In the genomic region with DNA sequence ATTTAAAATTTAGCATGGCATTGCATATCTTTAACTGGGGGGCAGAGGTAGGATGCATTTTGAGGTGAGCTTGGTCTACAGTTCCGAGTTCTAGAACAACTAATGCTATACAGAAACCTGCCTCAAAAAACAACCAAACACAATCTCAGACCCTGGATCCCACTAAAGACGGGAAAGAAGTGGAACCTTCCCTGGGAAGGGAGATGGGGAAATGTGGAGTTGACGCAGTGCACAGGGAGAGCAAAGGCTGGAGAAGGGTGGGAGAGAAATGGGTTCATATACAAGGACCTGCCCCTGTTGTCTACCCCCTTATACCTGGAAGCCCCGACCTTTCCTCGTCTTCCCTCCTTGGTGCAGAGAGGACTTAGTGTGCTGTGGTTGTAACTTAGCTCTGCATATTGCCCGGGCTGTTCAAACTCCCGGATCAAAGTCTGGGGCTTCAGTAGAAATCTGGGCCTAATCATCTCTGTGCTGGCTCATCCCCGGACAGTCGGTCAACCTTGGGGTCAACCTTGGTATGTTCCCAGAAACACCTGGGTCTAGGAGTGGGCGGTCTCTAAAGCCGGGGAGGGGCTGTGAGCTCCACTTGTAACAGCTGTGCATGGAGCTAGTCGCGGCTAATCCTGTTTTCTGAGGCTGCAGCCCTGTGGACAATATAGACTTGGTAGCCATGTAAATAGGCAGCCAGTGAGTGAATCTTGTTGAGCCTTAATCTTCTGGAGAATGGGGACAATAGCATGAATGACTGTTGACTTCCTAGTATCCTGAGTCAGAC, we compare ENCODE assay signal across 8 mouse cellular contexts. TPM values are rescaled to one million over a fixed set of nuclear protein-coding genes. Genes with fewer than 3 reads are reported as not detected.
DNase-seq lines count a peak whose midpoint lies in the region; ATAC-seq and TF ChIP-seq lines count a peak whose summit lies in the region.

No protein-coding gene starts in this region.

- peak overlapping the region; percentile 45 for H3K27ac ChIP-seq in embryonic fibroblast, embryonic 13.5 days (ENCODE audit: insufficient read depth, low read length)
- H3K27ac ChIP-seq in kidney, embryonic 15.5 days = peak overlapping the region; percentile 72
- H3K27ac ChIP-seq in midbrain, embryonic 14.5 days (replicated peaks; ENCODE audit: low read depth, low read length) = peak overlapping the region; percentile 69

- H3K4me1 ChIP-seq in embryonic fibroblast, embryonic 13.5 days (ENCODE audit: control insufficient read depth, insufficient read depth, low read length) = peaks cover 7% of the 10 kb centered on the region; the same call in 1 of the 2 replicates
- peaks cover 30% of the 10 kb centered on the region for H3K4me1 ChIP-seq in kidney, embryonic 15.5 days
- H3K4me1 ChIP-seq in midbrain, embryonic 14.5 days (ENCODE audit: control insufficient read depth, insufficient read depth, low read length) = peaks cover 25% of the 10 kb centered on the region

- H3K4me3 ChIP-seq in embryonic fibroblast, embryonic 13.5 days (ENCODE audit: insufficient read depth, low read length) = no peak overlapping the region
- peak overlapping the region; percentile 18; the same call in 1 of the 2 replicates for H3K4me3 ChIP-seq in kidney, embryonic 15.5 days (replicated peaks)
- H3K4me3 ChIP-seq in midbrain, embryonic 14.5 days (replicated peaks; ENCODE audit: low read depth, low read length) = peak overlapping the region; percentile 18

- TF ChIP-seq POLR2A in embryonic fibroblast, embryonic 13.5 days (IDR thresholded peaks at IDR 0.05; ENCODE audit: low read depth, low read length) = no peak

- peak; percentile 15 for DNase-seq in spleen, adult 12 weeks (ENCODE audit: low spot score)
- DNase-seq in spleen, postnatal 36 days (ENCODE audit: low spot score in 2 of 2) = no peak
- peak; percentile 14 for DNase-seq in midbrain, embryonic 14.5 days
- no peak for DNase-seq in layer of hippocampus, postnatal 36 days
- DNase-seq in ovary, postnatal 14 days (ENCODE audit: low spot score) = no peak
- no peak for DNase-seq in frontal cortex, postnatal 14 days (ENCODE audit: low spot score in 2 of 2)

- H3K4me2 ChIP-seq in kidney, embryonic 15.5 days = peak overlapping the region; percentile 28
- peak overlapping the region; percentile 27 for H3K4me2 ChIP-seq in midbrain, embryonic 14.5 days (ENCODE audit: low read length)

- H3K36me3 ChIP-seq in kidney, embryonic 15.5 days = peaks cover 35% of the 10 kb centered on the region
- H3K36me3 ChIP-seq in midbrain, embryonic 14.5 days (ENCODE audit: control insufficient read depth, insufficient read depth, low read length) = peaks cover 33% of the 10 kb centered on the region

- peak overlapping the region; percentile 3; the same call in 1 of the 2 replicates for H3K9ac ChIP-seq in kidney, embryonic 15.5 days
- H3K9ac ChIP-seq in midbrain, embryonic 14.5 days (replicated peaks; ENCODE audit: low read length) = no peak overlapping the region; the same call in 1 of the 2 replicates

- 6% methylated on average over 13 of the region's 13 CpGs for WGBS in kidney, embryonic 15.5 days
- WGBS in midbrain, embryonic 14.5 days = 6% methylated on average over 13 of the region's 13 CpGs

- TF ChIP-seq CTCF in embryonic fibroblast, embryonic 13.5 days (IDR thresholded peaks at IDR 0.05; ENCODE audit: borderline replicate concordance, insufficient read depth, low read length) = no peak

- no peaks in the 10 kb centered on the region for H3K9me3 ChIP-seq in kidney, embryonic 15.5 days (replicated peaks)
- no peaks in the 10 kb centered on the region for H3K9me3 ChIP-seq in midbrain, embryonic 14.5 days (ENCODE audit: control insufficient read depth, low read length)

- peak; percentile 59 for ATAC-seq in kidney, embryonic 15.5 days (replicated peaks; ENCODE audit: low FRiP score)
- peak; percentile 15; the same call in 1 of the 2 replicates for ATAC-seq in midbrain, embryonic 14.5 days (ENCODE audit: low FRiP score, low TSS enrichment)

- no peaks in the 10 kb centered on the region for H3K27me3 ChIP-seq in kidney, embryonic 15.5 days
- H3K27me3 ChIP-seq in midbrain, embryonic 14.5 days (ENCODE audit: control insufficient read depth, insufficient read depth, low read length) = no peaks in the 10 kb centered on the region

RNA-seq across cellular contexts. Expression of gene Ptma, which starts 5.2 kb away (rescaled TPM):
- polyA plus RNA-seq in embryonic fibroblast, embryonic 13.5 days (2011; ENCODE audit: insufficient read length, low read depth, missing spikeins) = 1,524 and 1,625 TPM in 2 replicates
- polyA plus RNA-seq in kidney, embryonic 15.5 days (2015; fragmentation: Nextera tagmentation; extraction: Ambion mirVana) = 2,949 and 3,271 TPM in 2 replicates
- polyA plus RNA-seq in midbrain, embryonic 14.5 days (2014; fragmentation: Nextera tagmentation; extraction: Ambion mirVana) = 2,168 and 2,208 TPM in 2 replicates
- total RNA-seq in layer of hippocampus, postnatal 36 days (2021) = 100 to 1,000 TPM; 507 to 508 TPM

RNA-seq across cellular contexts. Expression of gene Pde6d, which starts 50.7 kb away (rescaled TPM):
- 37.0 and 39.9 TPM in 2 replicates for polyA plus RNA-seq in embryonic fibroblast, embryonic 13.5 days (2011; ENCODE audit: insufficient read length, low read depth, missing spikeins)
- polyA plus RNA-seq in kidney, embryonic 15.5 days (2015; fragmentation: Nextera tagmentation; extraction: Ambion mirVana) = 61.5 and 64.7 TPM in 2 replicates
- 89.1 and 99.2 TPM in 2 replicates for polyA plus RNA-seq in midbrain, embryonic 14.5 days (2014; fragmentation: Nextera tagmentation; extraction: Ambion mirVana)
- total RNA-seq in layer of hippocampus, postnatal 36 days (2021) = 10 to 100 TPM; 54.1 to 59.4 TPM

RNA-seq across cellular contexts. Expression of gene Cops7b, which starts 51.0 kb away (rescaled TPM):
- 23.0 and 30.0 TPM in 2 replicates for polyA plus RNA-seq in embryonic fibroblast, embryonic 13.5 days (2011; ENCODE audit: insufficient read length, low read depth, missing spikeins)
- polyA plus RNA-seq in kidney, embryonic 15.5 days (2015; fragmentation: Nextera tagmentation; extraction: Ambion mirVana) = 42.9 and 43.6 TPM in 2 replicates
- 55.6 and 56.7 TPM in 2 replicates for polyA plus RNA-seq in midbrain, embryonic 14.5 days (2014; fragmentation: Nextera tagmentation; extraction: Ambion mirVana)
- total RNA-seq in layer of hippocampus, postnatal 36 days (2021) = 10 to 100 TPM; 19.4 to 22.0 TPM

Comparison
In these comparisons a context has a peak if more than half of its experiments do, and no peak if none do; other contexts are left out.
1. DNase-seq: peak in spleen, adult 12 weeks (single experiment) and midbrain, embryonic 14.5 days (single experiment); none in spleen, postnatal 36 days (0 of 2), layer of hippocampus, postnatal 36 days (0 of 2), ovary, postnatal 14 days (single experiment) and frontal cortex, postnatal 14 days (0 of 2).
2. Peak in every context shown above with its lines, with median percentiles within 50 percentile points of each other: H3K27ac ChIP-seq.